Comparison of ENCODE assay signal across 15 mouse cellular contexts in the genomic region with DNA sequence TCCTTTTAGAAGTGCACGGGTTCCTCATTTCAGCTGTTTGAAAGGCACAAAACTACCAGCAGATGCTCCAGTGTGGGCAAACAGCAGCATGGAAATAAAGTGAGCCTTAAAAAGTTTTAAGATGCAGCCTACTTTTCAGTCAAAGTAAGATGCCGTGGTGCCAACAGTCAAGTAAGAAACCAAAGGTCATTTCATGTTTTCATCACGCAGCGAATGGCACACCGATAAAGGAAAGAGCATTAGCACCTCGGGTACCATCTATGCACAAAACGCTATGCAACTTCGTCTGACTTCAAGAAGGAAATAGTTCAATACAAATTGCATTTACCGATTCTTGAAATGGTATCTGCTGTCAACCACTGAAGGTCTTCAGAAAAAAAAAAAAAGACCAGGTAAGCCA. TPM values are rescaled to one million over a fixed set of nuclear protein-coding genes. Genes with fewer than 3 reads are reported as not detected.
DNase-seq lines count a peak whose midpoint lies in the region; ATAC-seq and TF ChIP-seq lines count a peak whose summit lies in the region.
"Had no signal": no experiment of that assay in that cellular context is flagged by ENCODE, and none has a peak within 500 bp of the region (broad histone marks: within the 10 kb centered on the region; RNA-seq: fewer than 3 reads in every experiment).

No protein-coding gene starts in this region.

- H3K9ac ChIP-seq in forebrain, embryonic 14.5 days (ENCODE audit: low read length): no peak overlapping the region
- no peak overlapping the region for H3K9ac ChIP-seq in limb, embryonic 15.5 days
- H3K9ac ChIP-seq in neural tube, embryonic 15.5 days (replicated peaks): peak overlapping the region; percentile 84; the same call in 1 of the 2 replicates
- H3K9ac ChIP-seq: liver, postnatal 0 days had no signal

- peak overlapping the region; percentile 92 for H3K27ac ChIP-seq in layer of hippocampus, adult 2 months
- H3K27ac ChIP-seq in forebrain, embryonic 14.5 days (ENCODE audit: low read depth, low read length): no peak overlapping the region
- no peak overlapping the region for H3K27ac ChIP-seq in limb, embryonic 15.5 days
- no peak overlapping the region for H3K27ac ChIP-seq in neural tube, embryonic 15.5 days (replicated peaks)

- 87% methylated on average over 9 of the region's 9 CpGs for WGBS in forebrain, embryonic 14.5 days
- WGBS in limb, embryonic 15.5 days: 77% methylated on average over 9 of the region's 9 CpGs
- 67% methylated on average over 9 of the region's 9 CpGs for WGBS in neural tube, embryonic 15.5 days

- TF ChIP-seq CTCF in layer of hippocampus, adult 2 months (conservative IDR thresholded peaks at IDR 0.05): no peak

- no peaks in the 10 kb centered on the region for H3K36me3 ChIP-seq in forebrain, embryonic 14.5 days (ENCODE audit: control insufficient read depth, insufficient read depth, low read length)
- H3K36me3 ChIP-seq in limb, embryonic 15.5 days: no peaks in the 10 kb centered on the region
- H3K36me3 ChIP-seq in neural tube, embryonic 15.5 days: no peaks in the 10 kb centered on the region

- H3K27me3 ChIP-seq in forebrain, embryonic 14.5 days (replicated peaks; ENCODE audit: control insufficient read depth, insufficient read depth, low read length): no peaks in the 10 kb centered on the region
- peaks cover 4% of the 10 kb centered on the region for H3K27me3 ChIP-seq in limb, embryonic 15.5 days
- no peaks in the 10 kb centered on the region for H3K27me3 ChIP-seq in neural tube, embryonic 15.5 days (replicated peaks)

- ATAC-seq in forebrain, embryonic 14.5 days: no peak
- no peak for ATAC-seq in limb, embryonic 15.5 days (ENCODE audit: insufficient number of reproducible peaks, low FRiP score, low TSS enrichment, low read depth)
- ATAC-seq in neural tube, embryonic 15.5 days (ENCODE audit: low FRiP score): no peak
- ATAC-seq: liver, postnatal 0 days had no signal

- H3K4me1 ChIP-seq in forebrain, embryonic 14.5 days (ENCODE audit: control insufficient read depth, insufficient read depth, low read length): no peaks in the 10 kb centered on the region
- H3K4me1 ChIP-seq in limb, embryonic 15.5 days: peaks cover 13% of the 10 kb centered on the region
- H3K4me1 ChIP-seq in neural tube, embryonic 15.5 days: 0 out of 2 replicates have a peak, but pooled peaks cover 2% of the 10 kb centered on the region

- DNase-seq in layer of hippocampus, adult 2 months (ENCODE audit: low spot score in 2 of 2): no peak
- no peak for DNase-seq in layer of hippocampus, postnatal 10 days (ENCODE audit: low spot score in 2 of 2)
- no peak for DNase-seq in forebrain, embryonic 14.5 days (ENCODE audit: low spot score)
- DNase-seq in kidney, adult 18-20 months: no peak
- no peak for DNase-seq in adrenal gland, postnatal 36 days
- DNase-seq in frontal cortex, postnatal 25 days (ENCODE audit: low spot score in 2 of 2): no peak
- DNase-seq: cerebellum, adult 11-12 months; heart, postnatal 36 days; kidney, postnatal 14 days; liver, postnatal 0 days had no signal

- H3K9me3 ChIP-seq in forebrain, embryonic 14.5 days (replicated peaks; ENCODE audit: control insufficient read depth, low read length): no peaks in the 10 kb centered on the region
- no peaks in the 10 kb centered on the region for H3K9me3 ChIP-seq in limb, embryonic 15.5 days
- no peaks in the 10 kb centered on the region for H3K9me3 ChIP-seq in neural tube, embryonic 15.5 days (replicated peaks)

- H3K4me3 ChIP-seq in layer of hippocampus, adult 2 months: peak overlapping the region; percentile 58
- H3K4me3 ChIP-seq in forebrain, embryonic 14.5 days (ENCODE audit: low read depth, low read length): peak overlapping the region; percentile 71
- peak overlapping the region; percentile 62; the same call in 1 of the 2 replicates for H3K4me3 ChIP-seq in limb, embryonic 15.5 days
- H3K4me3 ChIP-seq in neural tube, embryonic 15.5 days (replicated peaks): peak overlapping the region; percentile 83

- H3K4me2 ChIP-seq in forebrain, embryonic 14.5 days (ENCODE audit: low read length): peak overlapping the region; percentile 85
- no peak overlapping the region for H3K4me2 ChIP-seq in limb, embryonic 15.5 days
- H3K4me2 ChIP-seq in neural tube, embryonic 15.5 days: peak overlapping the region; percentile 81

RNA-seq across cellular contexts. Expression of a gene that starts 1.1 kb away (rescaled TPM):
- under 1 TPM; 0.59 to 0.92 TPM for total RNA-seq in layer of hippocampus, adult 2 months (2021)
- total RNA-seq in layer of hippocampus, postnatal 10 days (2021): 1 to 10 TPM in 1 of 2 experiments, under 1 TPM in 1; 0.56 to 2.0 TPM
- polyA plus RNA-seq in forebrain, embryonic 14.5 days (2014; fragmentation: Nextera tagmentation; extraction: Ambion mirVana): 0.93 and 1.3 TPM in 2 replicates
- 0.86 and 0.88 TPM in 2 replicates for polyA plus RNA-seq in limb, embryonic 15.5 days (2015; fragmentation: Nextera tagmentation; extraction: Ambion mirVana)
- polyA plus RNA-seq in neural tube, embryonic 15.5 days (2015; fragmentation: Nextera tagmentation; extraction: Ambion mirVana): 1.4 and 3.0 TPM in 2 replicates
- under 1 TPM; 0.40 to 0.93 TPM for total RNA-seq in adrenal gland, postnatal 36 days (2021)
- total RNA-seq: heart, adult 8-10 months; heart, postnatal 36 days; megakaryocyte progenitor cell, adult 5-6 weeks; neutrophil, adult 5-6 weeks had no signal
- polyA plus RNA-seq: liver, postnatal 0 days had no signal

RNA-seq across cellular contexts. Expression of a gene that starts 1.9 kb away (rescaled TPM):
- total RNA-seq in layer of hippocampus, adult 2 months (2021): 10 to 100 TPM; 20.0 to 23.9 TPM
- 10 to 100 TPM; 22.7 to 22.8 TPM for total RNA-seq in layer of hippocampus, postnatal 10 days (2021)
- polyA plus RNA-seq in forebrain, embryonic 14.5 days (2014; fragmentation: Nextera tagmentation; extraction: Ambion mirVana): 19.4 and 22.5 TPM in 2 replicates
- polyA plus RNA-seq in limb, embryonic 15.5 days (2015; fragmentation: Nextera tagmentation; extraction: Ambion mirVana): 9.6 and 10.1 TPM in 2 replicates
- 15.5 and 20.1 TPM in 2 replicates for polyA plus RNA-seq in neural tube, embryonic 15.5 days (2015; fragmentation: Nextera tagmentation; extraction: Ambion mirVana)
- total RNA-seq in adrenal gland, postnatal 36 days (2021): 10 to 100 TPM; 44.3 to 82.1 TPM
- total RNA-seq: heart, postnatal 36 days; megakaryocyte progenitor cell, adult 5-6 weeks; neutrophil, adult 5-6 weeks had no signal
- polyA plus RNA-seq: liver, postnatal 0 days had no signal
